Mouse (Mus musculus) hematopoietic multipotent progenitor cell, adult 10-12 weeks (in vitro differentiated cells): ENCODE results near the gene Gm21188. TPM values are rescaled to one million over a fixed set of nuclear protein-coding genes. Genes with fewer than 3 reads are reported as not detected.

Experiments
- polyA plus RNA-seq: library from polyadenylated mRNA; stranded (reverse); fragments of >175 nt; gene quantifications from 2 replicates; pipeline ENCODE4 v1.2.3, GENCODE M21; 2012; ENCODE audit warnings: low replicate concordance

Gene Gm21188
- 1.4 and 1.8 TPM in 2 replicates for polyA plus RNA-seq

GRCm38 (mm10) chr13:120052085-120052484, at the start of gene Gm21188:
TSS of gene Gm21188 (minus strand) at chr13:120052194.

GRCm38 (mm10) chr13:120026911-120027310, 25.1 kb downstream of the Gm21188 start, which contains the start of gene Gm36079:
TSS of gene Gm36079 (minus strand) at chr13:120027011.

Other genes with a start within 250 kb of the Gm21188 start
- not detected in 2 replicates for gene AF067063, start 222.0 kb downstream of the Gm21188 start, polyA plus RNA-seq
- gene D13Ertd608e, start 216.2 kb downstream of the Gm21188 start, polyA plus RNA-seq = not detected in 2 replicates
- gene Tcstv1, start 157.4 kb downstream of the Gm21188 start, polyA plus RNA-seq = not detected in 2 replicates
- not detected in 2 replicates for gene Gm21761, start 122.9 kb downstream of the Gm21188 start, polyA plus RNA-seq
- gene B020031M17Rik, start 101.4 kb downstream of the Gm21188 start, polyA plus RNA-seq = not detected in 2 replicates
- gene Gm36079, start 25.2 kb downstream of the Gm21188 start, polyA plus RNA-seq = 0.29 TPM in 1 of 2 replicates, not detected in the other
- not detected in 2 replicates for gene Gm20767, start 88.1 kb upstream of the Gm21188 start, polyA plus RNA-seq
- gene Gm21818, start 120.2 kb upstream of the Gm21188 start, polyA plus RNA-seq = not detected in 2 replicates
- gene Gm21762, start 163.8 kb upstream of the Gm21188 start, polyA plus RNA-seq = 0.94 and 2.4 TPM in 2 replicates
- not detected in 2 replicates for gene Gm21731, start 186.9 kb upstream of the Gm21188 start, polyA plus RNA-seq
- not detected in 2 replicates for gene AF067061, start 210.9 kb upstream of the Gm21188 start, polyA plus RNA-seq
- gene BC147527, start 248.2 kb upstream of the Gm21188 start, polyA plus RNA-seq = 1.6 and 1.8 TPM in 2 replicates